Mouse (Mus musculus): ENCODE results near the gene Pgf. TPM values are rescaled to one million over a fixed set of nuclear protein-coding genes. Genes with fewer than 3 reads are reported as not detected.

The Pgf gene
- polyA plus RNA-seq, 1 experiment from 2014 or later, result 0.36 TPM

DNA sequence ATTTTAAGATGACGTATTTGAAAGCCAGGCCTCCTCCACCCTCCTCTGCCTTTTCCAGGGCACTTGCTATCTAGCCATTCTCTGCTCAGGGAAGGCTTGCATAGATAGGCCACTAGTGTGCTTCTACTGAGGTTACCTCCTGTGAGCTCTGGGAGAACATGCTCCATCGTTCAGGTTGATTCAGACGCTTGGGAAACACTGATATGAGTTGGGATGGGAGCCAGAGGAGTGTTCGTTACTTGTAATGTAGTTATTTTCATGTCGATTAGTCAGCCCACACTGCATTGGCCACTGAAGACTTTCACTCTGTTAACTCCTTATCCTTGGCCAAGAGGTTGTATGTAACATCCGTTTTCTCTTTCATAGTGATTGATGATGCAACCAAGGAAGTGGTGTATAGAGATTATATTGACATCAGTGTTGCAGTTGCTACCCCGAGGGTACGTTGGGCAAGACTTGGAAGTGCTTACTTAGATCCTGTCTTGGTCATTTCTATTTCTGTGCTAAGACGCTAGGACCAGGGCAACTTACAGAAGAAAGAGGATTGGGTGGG, 48.1 kb downstream of the Pgf start:
- H3K27ac ChIP-seq (ENCODE audit: low read depth), result 0 out of 2 replicates have a peak overlapping the region, but pooled peaks have one; percentile 22
- H3K4me3 ChIP-seq (ENCODE audit: low read depth, low read length), result no peak overlapping the region
- TF ChIP-seq CTCF (IDR thresholded peaks at IDR 0.05; ENCODE audit: low read depth) (no peak), EP300 (IDR thresholded peaks at IDR 0.05; ENCODE audit: low read depth) (no peak)
- H3K9me3 ChIP-seq (ENCODE audit: low read length), result no peaks in the 10 kb centered on the region
- WGBS (ENCODE audit: insufficient replicate concordance), result 75% methylated on average over 9 of the region's 9 CpGs
- H3K9ac ChIP-seq (replicated peaks), result no peak overlapping the region
- no peaks in the 10 kb centered on the region for H3K4me1 ChIP-seq (ENCODE audit: insufficient read depth)
- H3K27me3 ChIP-seq (ENCODE audit: insufficient read depth, low read length), result no peaks in the 10 kb centered on the region
- H3K36me3 ChIP-seq (replicated peaks; ENCODE audit: insufficient read depth, low read length), result peaks cover 79% of the 10 kb centered on the region
- no peak for ATAC-seq
- no peak for DNase-seq
- H3K4me2 ChIP-seq (ENCODE audit: low read depth, low read length), result no peak overlapping the region

DNA sequence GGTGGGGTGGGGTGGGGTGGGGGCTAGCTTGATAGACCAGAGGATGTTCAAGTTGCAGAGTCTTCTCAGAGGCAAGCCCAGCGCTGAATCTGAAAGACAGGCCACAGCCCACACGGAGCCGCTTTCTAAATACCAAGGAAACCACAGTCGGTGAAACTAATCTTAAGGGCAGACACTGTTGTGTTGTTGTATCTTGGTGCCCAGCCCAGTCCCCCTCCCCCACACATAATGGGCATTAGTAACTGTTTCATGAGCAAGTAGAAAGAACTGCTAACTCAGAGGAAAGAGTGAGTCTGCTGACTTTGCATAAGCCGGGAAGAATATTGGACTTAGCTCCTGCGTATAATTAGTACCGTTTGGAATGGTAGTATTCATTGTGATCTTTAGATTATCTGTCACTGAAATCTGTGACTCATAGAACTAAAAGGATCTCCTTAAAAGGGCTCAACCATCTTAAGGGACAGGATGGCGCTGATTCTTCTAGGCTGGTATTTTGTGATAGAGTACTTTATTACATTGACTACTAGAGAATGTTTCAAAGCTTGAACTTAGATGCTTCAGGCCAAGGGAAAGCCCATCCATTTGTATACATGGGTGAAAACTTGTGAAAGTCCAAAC, 50.5 kb downstream of the Pgf start:
- H3K27me3 ChIP-seq (ENCODE audit: insufficient read depth, low read length), result no peaks in the 10 kb centered on the region
- 64% methylated on average over 8 of the region's 8 CpGs for WGBS (ENCODE audit: insufficient replicate concordance)
- H3K4me3 ChIP-seq (ENCODE audit: low read depth, low read length), result no peak overlapping the region
- no peak for ATAC-seq
- DNase-seq, result no peak
- no peaks in the 10 kb centered on the region for H3K9me3 ChIP-seq (ENCODE audit: low read length)
- no peak overlapping the region for H3K4me2 ChIP-seq (ENCODE audit: low read depth, low read length)
- TF ChIP-seq CTCF (IDR thresholded peaks at IDR 0.05; ENCODE audit: low read depth), result no peak
- TF ChIP-seq EP300 (IDR thresholded peaks at IDR 0.05; ENCODE audit: low read depth), result no peak
- H3K27ac ChIP-seq (ENCODE audit: low read depth), result no peak overlapping the region
- no peaks in the 10 kb centered on the region for H3K4me1 ChIP-seq (ENCODE audit: insufficient read depth)
- H3K36me3 ChIP-seq (replicated peaks; ENCODE audit: insufficient read depth, low read length), result peaks cover 79% of the 10 kb centered on the region
- H3K9ac ChIP-seq (replicated peaks), result no peak overlapping the region

DNA sequence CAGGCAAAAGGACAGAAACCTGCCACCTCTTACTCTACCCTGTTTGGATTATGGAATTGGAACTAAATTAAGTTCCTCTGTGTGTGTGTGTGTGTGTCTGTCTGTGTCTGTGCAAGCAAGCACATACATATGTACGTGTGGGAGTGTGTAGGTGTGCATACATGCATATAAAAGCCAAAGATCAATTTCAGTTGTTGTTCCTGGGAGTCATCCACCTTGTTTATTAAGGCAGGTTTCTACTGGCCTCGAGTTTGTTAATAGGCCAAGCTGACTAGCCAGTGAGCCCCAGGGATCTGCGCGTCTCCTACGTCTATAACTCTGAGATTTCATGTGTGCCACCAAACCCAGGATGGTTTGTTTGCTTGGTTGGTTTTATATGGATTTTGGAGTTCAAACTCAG, 52.8 kb downstream of the Pgf start:
- no peak overlapping the region for H3K27ac ChIP-seq (ENCODE audit: low read depth)
- TF ChIP-seq CTCF (IDR thresholded peaks at IDR 0.05; ENCODE audit: low read depth) (no peak), EP300 (IDR thresholded peaks at IDR 0.05; ENCODE audit: low read depth) (no peak)
- H3K27me3 ChIP-seq (ENCODE audit: insufficient read depth, low read length), result no peaks in the 10 kb centered on the region
- H3K4me2 ChIP-seq (ENCODE audit: low read depth, low read length), result no peak overlapping the region
- no peak overlapping the region for H3K9ac ChIP-seq (replicated peaks)
- no peaks in the 10 kb centered on the region for H3K4me1 ChIP-seq (ENCODE audit: insufficient read depth)
- no peaks in the 10 kb centered on the region for H3K9me3 ChIP-seq (ENCODE audit: low read length)
- ATAC-seq (no peak), DNase-seq (no peak)
- 91% methylated on average over 5 of the region's 5 CpGs for WGBS (ENCODE audit: insufficient replicate concordance)
- peaks cover 80% of the 10 kb centered on the region for H3K36me3 ChIP-seq (replicated peaks; ENCODE audit: insufficient read depth, low read length)
- H3K4me3 ChIP-seq (ENCODE audit: low read depth, low read length), result no peak overlapping the region

GRCm38 (mm10) chr12:85123645-85124044, 53.9 kb downstream of the Pgf start:
- no peak overlapping the region for H3K9ac ChIP-seq (replicated peaks)
- no peak overlapping the region for H3K4me2 ChIP-seq (ENCODE audit: low read depth, low read length)
- no peaks in the 10 kb centered on the region for H3K4me1 ChIP-seq (ENCODE audit: insufficient read depth)
- ATAC-seq (no peak), DNase-seq (no peak)
- no peak overlapping the region for H3K27ac ChIP-seq (ENCODE audit: low read depth)
- H3K36me3 ChIP-seq (replicated peaks; ENCODE audit: insufficient read depth, low read length), result peaks cover 82% of the 10 kb centered on the region
- TF ChIP-seq CTCF (IDR thresholded peaks at IDR 0.05; ENCODE audit: low read depth), result no peak
- TF ChIP-seq EP300 (IDR thresholded peaks at IDR 0.05; ENCODE audit: low read depth), result no peak
- WGBS (ENCODE audit: insufficient replicate concordance), result 79% methylated on average over 11 of the region's 11 CpGs
- no peak overlapping the region for H3K4me3 ChIP-seq (ENCODE audit: low read depth, low read length)
- no peaks in the 10 kb centered on the region for H3K9me3 ChIP-seq (ENCODE audit: low read length)
- H3K27me3 ChIP-seq (ENCODE audit: insufficient read depth, low read length), result no peaks in the 10 kb centered on the region

DNA sequence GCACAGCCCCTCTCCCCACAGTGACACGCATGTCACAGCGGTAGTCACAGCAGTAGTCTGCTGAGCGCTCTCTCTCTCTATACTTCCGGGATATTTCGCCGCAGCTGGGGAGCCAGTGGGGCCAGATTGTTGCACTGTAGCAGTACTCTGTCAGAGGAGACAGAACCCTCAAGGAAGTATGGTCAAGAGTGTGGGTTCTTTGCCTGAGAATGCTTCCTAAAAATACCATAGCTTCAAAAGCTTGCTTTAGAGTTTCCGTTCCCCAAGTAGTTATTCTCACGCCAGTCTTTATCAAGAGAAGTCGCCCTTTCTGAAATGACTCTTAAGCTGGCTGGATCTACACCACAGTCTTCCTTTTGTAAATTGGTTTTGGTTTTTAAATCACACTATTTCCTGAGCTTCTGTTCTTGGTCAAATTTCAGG, 54.5 kb downstream of the Pgf start:
- no peak overlapping the region for H3K4me3 ChIP-seq (ENCODE audit: low read depth, low read length)
- H3K4me1 ChIP-seq (ENCODE audit: insufficient read depth), result no peaks in the 10 kb centered on the region
- 70% methylated on average over 9 of the region's 9 CpGs for WGBS (ENCODE audit: insufficient replicate concordance)
- H3K36me3 ChIP-seq (replicated peaks; ENCODE audit: insufficient read depth, low read length), result peaks cover 82% of the 10 kb centered on the region
- TF ChIP-seq EP300 (IDR thresholded peaks at IDR 0.05; ENCODE audit: low read depth) (no peak), CTCF (IDR thresholded peaks at IDR 0.05; ENCODE audit: low read depth) (no peak)
- no peak overlapping the region for H3K9ac ChIP-seq (replicated peaks)
- ATAC-seq, result no peak
- no peak overlapping the region for H3K27ac ChIP-seq (ENCODE audit: low read depth)
- no peaks in the 10 kb centered on the region for H3K9me3 ChIP-seq (ENCODE audit: low read length)
- no peak for DNase-seq
- no peaks in the 10 kb centered on the region for H3K27me3 ChIP-seq (ENCODE audit: insufficient read depth, low read length)
- H3K4me2 ChIP-seq (ENCODE audit: low read depth, low read length), result no peak overlapping the region

DNA sequence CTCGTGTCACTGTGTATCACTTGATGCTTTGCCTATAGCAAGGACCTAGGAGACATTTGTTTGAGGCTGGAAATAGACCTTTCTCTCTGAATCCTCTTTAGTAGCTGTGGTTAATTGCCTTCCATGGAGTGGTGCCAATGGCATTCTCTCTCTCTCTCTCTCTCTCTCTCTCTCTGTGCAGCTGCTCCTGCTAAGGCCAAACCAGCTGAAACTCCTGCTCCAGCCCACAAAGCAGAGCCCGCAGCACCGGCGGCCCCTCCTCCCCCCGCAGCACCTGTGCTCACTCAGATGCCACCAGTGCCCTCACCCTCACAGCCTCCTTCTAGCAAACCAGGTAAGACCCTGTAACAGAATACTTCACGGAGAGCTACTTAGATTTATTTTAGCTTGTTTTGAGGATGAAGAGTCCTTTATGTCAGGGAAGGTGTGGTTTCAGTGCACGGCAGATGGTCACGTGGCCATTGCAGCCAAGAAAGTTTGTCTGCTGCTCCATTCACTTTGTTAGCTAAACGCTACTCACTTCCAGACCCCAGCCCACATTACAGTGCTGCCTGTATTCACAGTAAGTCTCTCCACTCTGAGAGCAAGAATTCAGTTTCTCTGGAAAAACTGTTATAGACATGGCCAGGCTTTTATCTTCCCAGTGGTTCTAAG, 55.7 kb downstream of the Pgf start:
- 90% methylated on average over 9 of the region's 9 CpGs for WGBS (ENCODE audit: insufficient replicate concordance)
- peaks cover 83% of the 10 kb centered on the region for H3K36me3 ChIP-seq (replicated peaks; ENCODE audit: insufficient read depth, low read length)
- no peak for ATAC-seq
- H3K4me1 ChIP-seq (ENCODE audit: insufficient read depth), result no peaks in the 10 kb centered on the region
- H3K9me3 ChIP-seq (ENCODE audit: low read length), result no peaks in the 10 kb centered on the region
- H3K27me3 ChIP-seq (ENCODE audit: insufficient read depth, low read length), result no peaks in the 10 kb centered on the region
- no peak for DNase-seq
- TF ChIP-seq CTCF (IDR thresholded peaks at IDR 0.05; ENCODE audit: low read depth), result no peak
- no peak for TF ChIP-seq EP300 (IDR thresholded peaks at IDR 0.05; ENCODE audit: low read depth)
- no peak overlapping the region for H3K4me3 ChIP-seq (ENCODE audit: low read depth, low read length)
- no peak overlapping the region for H3K27ac ChIP-seq (ENCODE audit: low read depth)
- no peak overlapping the region for H3K9ac ChIP-seq (replicated peaks)
- H3K4me2 ChIP-seq (ENCODE audit: low read depth, low read length), result no peak overlapping the region

Other genes starting within 250 kb of the Pgf start
- gene Fcf1, start 206.9 kb downstream of the Pgf start, polyA plus RNA-seq (2015; fragmentation: Nextera tagmentation; extraction: Ambion mirVana), result 66.0 and 74.5 TPM in 2 replicates
- 5.2 and 6.9 TPM in 2 replicates for gene Arel1, start 206.9 kb downstream of the Pgf start, polyA plus RNA-seq (2015; fragmentation: Nextera tagmentation; extraction: Ambion mirVana)
- 5.4 and 6.2 TPM in 2 replicates for gene Ylpm1, start 181.5 kb downstream of the Pgf start, polyA plus RNA-seq (2015; fragmentation: Nextera tagmentation; extraction: Ambion mirVana)
- gene Prox2, start 67.0 kb downstream of the Pgf start, polyA plus RNA-seq (2015; fragmentation: Nextera tagmentation; extraction: Ambion mirVana), result 2.3 and 2.8 TPM in 2 replicates
- gene Dlst, start 67.0 kb downstream of the Pgf start, polyA plus RNA-seq (2015; fragmentation: Nextera tagmentation; extraction: Ambion mirVana), result 68.3 and 76.4 TPM in 2 replicates
- 0.39 and 0.61 TPM in 2 replicates for gene Rps6kl1, start 26.5 kb downstream of the Pgf start, polyA plus RNA-seq (2015; fragmentation: Nextera tagmentation; extraction: Ambion mirVana)
- 21.7 and 24.6 TPM in 2 replicates for gene Eif2b2, start 41.7 kb upstream of the Pgf start, polyA plus RNA-seq (2015; fragmentation: Nextera tagmentation; extraction: Ambion mirVana)
- gene Mlh3, start 92.8 kb upstream of the Pgf start, polyA plus RNA-seq (2015; fragmentation: Nextera tagmentation; extraction: Ambion mirVana), result 1.4 and 1.6 TPM in 2 replicates
- gene Acyp1, start 110.6 kb upstream of the Pgf start, polyA plus RNA-seq (2015; fragmentation: Nextera tagmentation; extraction: Ambion mirVana), result 27.8 and 29.9 TPM in 2 replicates
- 0.12 and 0.22 TPM in 2 replicates for gene Zc2hc1c, start 110.8 kb upstream of the Pgf start, polyA plus RNA-seq (2015; fragmentation: Nextera tagmentation; extraction: Ambion mirVana)
- 4.1 and 4.5 TPM in 2 replicates for gene Nek9, start 161.6 kb upstream of the Pgf start, polyA plus RNA-seq (2015; fragmentation: Nextera tagmentation; extraction: Ambion mirVana)
- gene Tmed10, start 197.1 kb upstream of the Pgf start, polyA plus RNA-seq (2015; fragmentation: Nextera tagmentation; extraction: Ambion mirVana), result 165 and 170 TPM in 2 replicates

All from liver, postnatal 0 days (tissue).